Mouse (Mus musculus): ENCODE data around the gene Xylb. TPM values are rescaled to one million over a fixed set of nuclear protein-coding genes. Genes with fewer than 3 reads are reported as not detected.

Gene Xylb
- polyA plus RNA-seq, 1 experiment: 4.4 TPM

DNA sequence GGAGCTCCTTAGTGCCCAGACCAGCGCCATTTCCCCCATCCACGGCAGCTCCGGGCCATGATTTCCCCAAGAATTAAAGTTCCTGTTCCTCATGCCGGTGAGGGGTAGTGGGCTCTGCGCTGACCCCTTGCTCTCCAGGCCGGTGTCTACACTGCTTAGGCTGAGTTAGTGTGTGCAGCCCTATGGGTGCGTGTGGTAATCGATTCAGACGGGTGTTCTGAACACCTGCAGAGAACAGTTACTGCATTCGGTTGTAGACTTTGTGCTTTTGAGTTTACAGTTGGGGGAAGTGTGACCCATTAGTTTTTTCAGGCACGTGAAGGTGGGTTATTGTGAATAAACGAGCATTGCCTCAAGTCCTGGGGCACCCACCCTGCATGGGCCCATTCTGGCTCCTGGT, 80.9 kb downstream of the Xylb start:
- no peak for DNase-seq (ENCODE audit: low read depth, low spot score)
- 85% methylated on average over 12 of the region's 12 CpGs for WGBS

DNA sequence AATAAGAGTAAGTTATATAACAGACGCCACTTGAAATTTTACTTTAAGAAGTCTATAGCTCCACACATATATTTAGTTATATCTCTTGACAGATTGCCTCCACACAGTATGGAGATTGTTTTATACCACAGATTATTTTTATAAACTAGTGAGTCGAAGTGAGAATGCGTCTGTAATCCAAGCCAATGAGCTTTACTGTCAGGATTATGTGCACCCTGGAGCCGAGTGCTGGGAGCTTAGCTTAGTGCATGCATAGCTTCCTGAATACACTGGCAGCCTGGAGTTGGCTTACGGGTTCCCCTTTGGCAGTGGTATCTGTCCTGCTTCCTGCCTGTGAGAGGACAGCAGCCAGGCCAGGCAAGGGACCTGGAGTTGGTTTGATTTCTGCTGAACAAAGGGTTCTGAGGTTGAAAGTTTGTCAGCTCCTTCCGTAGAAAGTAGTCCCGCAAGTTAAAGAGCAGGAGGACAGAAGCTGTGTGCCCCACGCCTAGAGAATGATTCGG, 81.4 kb downstream of the Xylb start:
- WGBS: 86% methylated on average over 9 of the region's 9 CpGs
- no peak for DNase-seq (ENCODE audit: low read depth, low spot score)

Other genes starting within 250 kb of the Xylb start
- 2.2 and 4.5 TPM in 2 replicates for gene Acaa1b, start 200.3 kb upstream of the Xylb start, polyA plus RNA-seq (2012; rRNA removed)
- not detected in 2 replicates for gene Gm47289, start 198.2 kb upstream of the Xylb start, polyA plus RNA-seq (2012; rRNA removed)
- 0.06 and 0.16 TPM in 2 replicates for gene Slc22a13, start 148.3 kb upstream of the Xylb start, polyA plus RNA-seq (2012; rRNA removed)
- gene Oxsr1, start 35.0 kb upstream of the Xylb start, polyA plus RNA-seq (2012; rRNA removed): 14.2 and 18.4 TPM in 2 replicates
- gene Acaa1a, start 17.7 kb upstream of the Xylb start, polyA plus RNA-seq (2012; rRNA removed): 162 and 266 TPM in 2 replicates
- 25.7 and 27.1 TPM in 2 replicates for gene Myd88, start 16.0 kb upstream of the Xylb start, polyA plus RNA-seq (2012; rRNA removed)
- 0.17 TPM in 1 of 2 replicates, not detected in the other for gene Slc22a14, start 8.2 kb downstream of the Xylb start, polyA plus RNA-seq (2012; rRNA removed)
- 1.8 and 4.0 TPM in 2 replicates for gene Acvr2b, start 44.7 kb downstream of the Xylb start, polyA plus RNA-seq (2012; rRNA removed)
- 3.2 and 4.0 TPM in 2 replicates for gene Exog, start 87.6 kb downstream of the Xylb start, polyA plus RNA-seq (2012; rRNA removed)
- gene Scn5a, start 221.6 kb downstream of the Xylb start, polyA plus RNA-seq (2012; rRNA removed): 0.38 TPM in 2 replicates

All from large intestine, adult 2 months (tissue).